Mouse (Mus musculus) erythroblast, embryonic 14.5 days (primary cell): ENCODE results near the gene Rnh1.

ENCODE experiments used
- GATA1 ChIP-seq: IDR thresholded peaks from 2 replicates; pipeline ENCODE4 v1.6.1; 2012; ENCODE audit warnings: low read length, inconsistent platforms, mixed read lengths
- TAL1 ChIP-seq: IDR thresholded peaks from 3 replicates; pipeline ENCODE4 v1.6.1; 2012; ENCODE audit warnings: low read length, inconsistent platforms, mixed read lengths

- TF ChIP-seq GATA1 (no peak), TAL1 (no peak)
Observed at GRCm38 (mm10) chr7:141213605-141214235, 41.1 kb upstream of the Rnh1 start, which contains the start of gene Lmntd2.
